Mouse (Mus musculus) right cerebral cortex, adult 2 months (tissue): Measurements from ENCODE around the gene Gm20075.
"Not testable (repeated sequence)": the region's sequence is repeated elsewhere in the genome, so short reads cannot be mapped to it uniquely, and the experiment has no call there.

Experiments
- DNase-seq, 2 experiments: peaks; one replicate each; pipeline ENCODE4 v3.0.0; 2021 to 2022; ENCODE audit warnings: low spot score in 2 of 2

Gm20075 gene

DNA sequence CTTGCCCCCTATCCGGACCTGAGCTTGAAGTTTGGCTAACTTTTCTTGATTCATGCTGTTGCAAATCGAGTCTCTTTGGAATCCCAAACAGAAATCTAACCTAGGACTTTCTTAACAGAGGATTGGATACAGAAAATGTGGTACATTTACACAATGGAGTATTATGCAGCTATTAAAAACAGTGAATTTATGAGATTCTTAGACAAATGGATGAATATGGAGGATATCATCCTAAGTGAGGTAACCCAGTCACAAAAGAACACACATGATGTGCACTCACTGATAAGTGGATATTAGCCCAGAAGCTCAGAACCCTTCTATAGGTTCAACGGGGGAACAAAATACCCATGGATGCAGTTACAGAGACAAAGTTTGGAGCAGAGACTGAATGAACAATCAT, at the start of gene Gm20075:
Gene Gm20075, minus strand, starts transcription at position 101 of the 400 bp plus-strand sequence.
- not testable (repeated sequence) for DNase-seq

DNA sequence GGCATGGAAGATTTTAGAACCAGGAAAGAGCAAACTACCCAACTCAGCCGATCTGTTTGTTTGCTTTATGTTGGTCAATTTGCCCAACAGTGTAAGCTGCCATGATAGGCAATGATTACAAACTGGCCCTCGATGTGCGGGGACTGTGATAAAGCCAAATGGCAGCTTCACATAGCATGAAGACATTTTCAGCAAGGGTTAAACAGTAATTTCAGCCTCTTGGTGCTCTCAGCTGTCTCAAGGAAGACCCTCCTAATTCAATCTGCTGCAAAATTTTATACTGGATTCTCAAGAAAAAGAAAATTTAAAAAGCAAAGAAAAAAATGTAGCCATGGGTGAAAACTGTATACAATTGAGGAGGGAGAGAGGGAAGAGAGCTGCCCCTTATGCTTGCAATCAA, 47.9 kb upstream of the Gm20075 start:
- no peak for DNase-seq

DNA sequence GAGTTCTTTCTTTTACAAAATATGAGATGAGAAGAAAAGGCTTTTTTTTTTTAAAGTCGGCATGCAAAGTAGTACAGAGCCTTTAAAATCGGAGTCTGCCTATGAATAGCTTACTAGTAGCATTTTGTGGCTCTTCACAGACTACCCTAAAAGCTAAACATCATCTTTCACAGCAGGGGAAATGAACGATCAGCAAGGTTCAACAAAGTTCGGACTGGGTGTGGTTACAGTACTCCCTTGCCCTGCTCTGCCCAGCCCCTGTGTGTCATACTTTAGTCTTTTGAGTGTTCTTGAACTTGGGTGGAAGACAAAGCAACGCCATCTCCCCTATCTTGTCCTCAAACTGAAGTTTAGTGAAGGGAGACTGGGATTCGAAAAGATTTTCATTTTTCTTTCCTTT, 45.5 kb upstream of the Gm20075 start:
- DNase-seq: no peak

DNA sequence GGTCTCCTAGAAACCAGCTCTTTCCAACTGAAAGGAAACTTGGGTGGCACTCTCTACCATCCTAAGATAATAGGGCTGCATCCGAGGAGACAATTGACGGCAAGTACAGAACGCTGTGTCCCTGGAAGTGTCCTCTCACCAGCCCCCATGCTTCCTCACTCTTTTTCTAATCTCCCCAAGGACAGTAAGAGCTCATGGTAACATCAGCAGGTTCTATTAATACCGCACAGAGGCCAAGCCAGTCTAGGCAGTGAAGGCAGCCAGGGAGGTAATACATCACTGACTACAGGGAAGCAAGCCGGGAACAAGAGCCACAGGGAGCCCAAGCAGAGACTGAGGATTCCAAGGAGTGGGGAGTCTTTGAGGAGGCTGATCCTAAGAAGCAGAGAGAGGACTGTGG, 43.8 kb upstream of the Gm20075 start:
- DNase-seq: no peak

DNA sequence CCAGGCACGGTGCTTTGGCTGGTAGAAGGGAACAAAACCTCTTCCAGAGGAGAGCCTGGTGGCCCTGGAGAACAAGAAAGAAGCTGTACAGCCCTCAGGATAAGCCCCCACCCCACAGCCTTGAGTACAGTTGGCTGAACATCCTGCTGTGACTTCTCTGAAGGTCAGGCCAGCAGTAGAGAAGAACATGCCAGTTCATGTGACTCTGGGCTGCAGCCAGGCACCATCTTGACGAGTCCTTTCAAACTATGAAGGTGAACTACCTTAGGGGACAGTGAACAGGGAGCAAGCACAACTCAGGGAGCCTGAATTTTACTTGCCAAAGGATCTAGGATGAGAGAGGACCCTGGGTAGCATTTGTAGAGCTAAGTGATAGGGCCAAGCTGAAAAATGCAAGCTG, 31.5 kb upstream of the Gm20075 start:
- DNase-seq: no peak

DNA sequence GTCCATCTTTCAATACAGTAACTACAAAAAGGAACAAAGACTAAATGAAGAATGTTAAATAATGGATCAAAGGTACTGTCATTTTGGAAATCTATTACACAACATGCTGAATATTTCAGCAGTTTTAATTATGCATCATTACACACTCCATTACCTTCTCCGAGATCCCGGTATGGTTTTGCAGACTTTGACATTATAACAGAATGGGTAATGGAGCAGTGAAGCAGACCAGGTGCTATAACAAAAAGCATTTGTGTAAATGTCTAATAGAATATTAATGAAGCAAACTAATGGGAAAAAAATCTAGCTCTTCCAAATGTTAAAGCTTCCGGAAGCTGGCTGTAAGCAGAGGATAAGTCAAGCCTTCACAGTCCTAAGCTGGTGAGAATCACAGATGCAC, 29.6 kb upstream of the Gm20075 start:
- DNase-seq: no peak

DNA sequence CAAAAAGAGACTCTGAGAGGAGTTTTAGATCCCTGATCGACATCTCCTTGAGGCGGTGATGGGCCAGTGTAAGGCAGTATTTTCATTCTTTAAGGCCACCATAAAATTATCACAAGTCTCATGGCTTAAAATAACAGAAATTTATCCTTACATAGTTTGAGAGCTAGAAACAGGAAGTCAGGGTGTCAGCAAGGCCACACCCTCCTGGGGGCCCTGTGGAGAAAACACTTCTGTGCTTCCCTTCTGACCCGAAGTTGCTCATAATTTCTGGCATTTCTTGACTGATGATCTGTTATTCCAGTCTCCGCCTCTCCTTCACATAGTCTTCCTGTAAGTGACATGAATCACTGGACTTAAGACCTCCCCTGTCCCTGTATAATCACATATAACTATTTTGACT, 25.2 kb upstream of the Gm20075 start:
- no peak for DNase-seq

DNA sequence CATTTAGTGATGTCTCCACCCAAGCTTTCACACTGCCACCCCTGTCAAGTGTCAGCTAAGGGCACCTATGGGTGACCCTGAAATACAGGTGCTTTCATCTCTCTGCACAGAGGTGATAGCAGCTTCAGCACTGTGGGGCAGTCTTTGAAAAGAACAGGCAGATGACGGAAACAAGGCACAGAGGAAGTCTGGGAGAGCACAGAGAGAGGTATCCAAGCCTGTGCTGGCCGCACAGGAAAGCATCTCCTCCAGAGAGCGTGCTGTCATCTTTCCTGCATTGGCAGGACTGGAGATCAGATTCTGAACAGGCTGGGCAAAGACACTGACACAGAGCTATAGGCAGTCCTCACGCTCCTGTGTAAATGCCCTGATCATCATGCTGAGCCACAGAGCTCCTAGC, 9.8 kb upstream of the Gm20075 start:
- DNase-seq: no peak

DNA sequence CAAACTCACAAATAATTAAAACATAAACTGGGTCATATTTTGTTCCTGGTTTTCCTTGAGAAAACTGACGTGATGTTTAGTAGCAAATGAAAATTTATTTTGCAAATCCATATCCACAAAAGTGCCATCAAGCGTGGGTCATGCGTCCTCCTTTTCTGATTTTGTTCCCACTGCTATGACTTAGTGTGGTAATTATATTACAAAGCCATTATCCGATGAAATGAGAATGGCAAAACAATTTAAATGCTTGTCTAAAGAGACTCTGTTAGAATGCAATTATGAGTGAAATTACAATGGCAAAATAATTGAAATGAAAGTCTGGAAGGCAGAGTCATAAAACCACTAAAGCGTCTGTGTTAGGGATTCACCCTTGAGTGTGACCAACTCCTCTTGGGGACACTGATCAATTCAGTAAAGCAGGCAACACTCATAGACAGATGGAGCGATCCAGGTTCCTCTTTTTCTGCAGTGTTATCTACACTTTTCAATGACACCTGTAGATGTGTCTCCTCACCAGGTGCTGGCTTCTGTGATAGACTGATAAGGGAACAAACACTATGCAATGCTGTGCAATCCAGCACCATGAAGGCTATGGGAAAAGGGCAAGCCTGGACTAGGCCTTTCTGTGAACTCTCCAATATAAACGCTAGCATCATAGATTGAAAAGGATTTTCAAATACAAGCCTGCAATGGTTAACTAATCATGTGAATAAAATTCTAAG, 4.6 kb upstream of the Gm20075 start:
- no peak for DNase-seq

DNA sequence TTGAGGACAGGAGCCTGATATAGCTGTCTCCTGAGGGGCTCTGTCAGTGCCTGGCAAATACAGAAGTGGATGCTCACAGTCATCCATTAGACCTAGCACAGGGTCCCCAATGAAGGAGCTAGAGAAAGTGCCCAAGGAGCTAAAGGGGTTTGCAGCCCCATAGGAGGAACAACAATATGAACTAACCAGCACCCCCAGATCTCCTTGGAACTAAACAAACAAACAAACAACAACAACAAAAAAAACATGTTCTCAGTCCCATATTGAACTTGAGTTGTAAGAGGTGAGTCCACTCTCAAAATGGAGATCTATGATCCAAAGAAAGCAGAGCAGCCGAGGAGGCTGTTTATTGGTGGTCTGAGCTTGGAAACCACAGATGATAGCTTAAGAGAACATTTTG, 578 bp upstream of the Gm20075 start, which contains the start of gene Gm17190:
Gene Gm17190, plus strand, starts transcription at position 301 of the 400 bp plus-strand sequence.
- DNase-seq: not testable (repeated sequence)

DNA sequence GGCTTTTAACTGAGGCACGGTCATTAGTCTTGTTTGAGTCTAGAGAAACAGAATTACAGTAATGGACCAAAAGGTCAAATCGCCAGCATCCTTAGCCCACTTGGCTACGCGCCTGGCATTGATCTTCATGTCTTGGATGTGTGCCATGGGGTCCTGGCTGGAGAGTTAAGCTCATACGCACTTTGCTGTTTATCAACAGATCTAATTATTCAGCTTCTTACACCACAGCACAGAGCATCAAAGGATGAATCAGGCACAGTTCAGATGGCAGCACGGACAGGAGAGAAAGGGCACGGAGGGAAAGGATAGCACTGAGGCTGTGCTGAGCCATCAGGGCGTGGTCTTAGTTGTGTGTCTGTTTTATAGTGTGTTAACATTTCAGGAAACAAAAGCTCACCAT, 7.6 kb downstream of the Gm20075 start:
- DNase-seq: no peak

DNA sequence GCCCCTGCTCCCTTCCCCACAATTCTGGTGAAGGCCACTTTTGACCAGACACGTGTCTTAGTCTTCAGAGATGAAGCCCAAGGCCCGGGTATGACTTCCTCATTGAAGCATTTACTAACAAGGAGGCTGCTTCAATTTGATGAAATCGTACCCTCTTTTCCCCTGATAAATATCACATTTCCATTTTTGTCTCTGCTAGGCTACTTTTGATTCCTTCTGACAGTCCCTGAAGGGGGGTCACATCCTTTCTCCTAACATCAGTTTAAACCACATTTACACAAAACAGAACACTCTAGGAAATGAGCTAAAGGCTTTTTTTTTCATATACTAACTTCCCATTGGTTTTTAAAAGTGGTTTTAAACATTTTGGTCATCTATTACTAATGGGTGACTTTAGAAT, 28.4 kb downstream of the Gm20075 start:
- DNase-seq: no peak

DNA sequence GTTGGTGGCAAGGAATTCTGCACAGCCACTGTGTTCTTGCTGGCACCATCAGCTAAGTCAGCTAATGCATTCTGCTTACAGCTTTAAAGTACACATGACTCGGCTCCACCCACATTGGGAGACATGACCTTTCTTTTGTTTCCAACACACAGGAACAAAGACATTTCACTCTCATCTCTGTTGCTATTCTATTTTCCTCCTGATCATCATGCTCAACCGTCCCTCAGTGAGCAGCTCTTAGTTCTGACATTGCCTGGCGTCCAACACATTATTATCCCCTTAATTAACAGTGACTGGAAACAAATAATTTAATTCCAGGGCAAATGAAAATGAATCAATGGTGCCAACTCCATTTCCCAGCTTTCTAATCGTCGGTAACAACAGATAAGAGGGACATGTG, 35.8 kb downstream of the Gm20075 start:
- DNase-seq: no peak

DNA sequence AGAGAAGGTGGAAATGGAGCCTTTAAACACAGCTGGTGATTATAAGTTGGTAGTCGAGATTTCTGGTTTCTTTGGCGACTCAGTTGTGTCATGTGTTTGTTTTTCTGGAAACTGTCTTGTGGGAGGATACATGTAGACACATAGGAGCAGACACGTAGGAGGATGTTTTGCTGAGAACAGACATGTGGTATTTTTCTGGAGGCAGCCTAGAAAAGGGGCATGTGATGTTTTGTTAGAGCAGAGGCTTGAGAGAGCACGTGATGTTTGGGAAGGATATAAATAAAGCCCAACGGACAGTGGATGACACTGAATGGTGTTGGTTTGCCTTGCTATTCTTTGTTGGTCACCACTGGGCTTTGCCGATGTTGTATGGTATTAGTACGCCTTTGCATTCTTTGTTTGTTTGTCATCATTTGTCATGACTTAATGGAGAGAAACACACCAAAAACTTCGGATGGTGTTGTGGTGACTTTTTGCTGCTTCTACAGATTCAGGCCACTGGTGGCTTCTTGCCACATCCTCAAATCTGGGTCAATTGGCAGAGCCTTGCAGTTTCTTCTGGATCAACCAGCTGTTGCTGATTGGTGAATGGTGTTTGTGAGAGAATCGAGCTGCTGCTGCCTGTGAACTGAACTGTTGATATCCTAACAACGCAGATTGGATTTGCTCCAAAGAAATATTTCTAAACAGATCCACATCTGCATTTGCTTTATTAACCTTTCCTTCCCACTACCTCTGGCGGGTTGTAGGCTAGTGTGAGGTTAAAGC, 40.7 kb downstream of the Gm20075 start:
- DNase-seq: no peak

DNA sequence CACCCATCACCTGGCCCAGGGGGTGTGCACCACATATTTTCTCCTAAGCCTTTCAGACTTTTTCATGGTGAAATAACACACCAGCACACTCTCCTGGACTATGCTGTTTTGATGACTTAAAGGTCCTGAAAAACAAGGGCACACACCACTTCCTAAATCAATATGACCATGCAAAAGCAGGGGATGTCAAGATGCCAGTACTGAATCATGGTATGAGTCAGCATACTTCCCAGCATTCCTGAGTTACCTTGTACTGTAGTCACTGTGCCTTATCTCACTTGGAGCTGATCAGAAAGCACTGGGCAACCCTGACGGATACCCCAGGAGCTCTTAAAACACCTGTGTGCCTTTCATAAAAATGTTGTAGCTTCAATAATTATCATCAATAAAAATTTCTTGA, 41.6 kb downstream of the Gm20075 start:
- DNase-seq: no peak

DNA sequence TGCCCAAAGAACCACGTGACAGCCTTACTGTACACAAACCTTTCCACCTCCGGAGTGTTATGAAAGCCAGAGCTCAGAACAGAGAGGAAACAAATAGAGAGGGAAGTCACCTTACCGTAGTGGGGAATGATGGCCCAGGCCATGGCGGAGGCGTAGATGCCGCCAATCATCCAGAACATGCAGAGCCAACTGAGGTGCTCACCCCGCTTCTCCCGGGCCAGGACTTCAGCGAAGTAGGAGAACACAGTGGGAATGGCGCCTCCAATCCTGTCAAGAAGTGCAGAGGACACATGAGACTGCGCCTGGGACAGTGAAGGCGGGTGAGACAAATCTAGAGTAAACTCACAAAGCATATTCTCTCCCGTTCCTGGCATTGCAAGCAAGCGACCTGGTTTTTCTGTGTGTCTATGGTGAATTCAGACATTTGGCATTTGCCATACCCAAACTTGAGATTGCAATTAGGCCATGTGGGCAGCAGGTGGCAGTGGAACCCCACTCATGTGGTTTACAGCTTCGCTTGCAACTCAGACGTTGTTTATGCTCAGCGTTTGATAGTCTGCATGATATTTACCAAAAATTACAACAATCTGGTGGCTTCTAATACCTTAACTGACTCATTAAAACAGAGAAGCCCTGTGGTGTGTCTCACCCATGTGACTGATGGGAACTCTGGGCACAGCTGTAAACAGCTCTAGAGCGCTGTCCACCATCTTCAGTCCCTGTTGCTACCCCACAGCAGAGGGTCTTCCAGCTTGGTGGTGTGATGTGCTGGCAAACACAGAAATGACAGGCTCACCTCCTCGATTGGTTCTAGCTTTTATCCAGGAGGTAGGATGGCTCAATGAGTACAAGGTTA, 50.6 kb downstream of the Gm20075 start:
- peak; percentile 76 to 86 for DNase-seq
